Mouse (Mus musculus): ENCODE measurements around the gene Cd274. TPM values are rescaled to one million over a fixed set of nuclear protein-coding genes. Genes with fewer than 3 reads are reported as not detected.

Cd274 gene
- total RNA-seq, 2 experiments from 2014 or later = 0.43 to 2.5 TPM

GRCm38 (mm10) chr19:29363557-29363956 lies 3.7 kb upstream of the Cd274 start:
- DNase-seq (ENCODE audit: low spot score) = no peak

GRCm38 (mm10) chr19:29364076-29364475 lies 3.2 kb upstream of the Cd274 start:
- no peak for DNase-seq (ENCODE audit: low spot score)

GRCm38 (mm10) chr19:29365105-29365504 lies 2.1 kb upstream of the Cd274 start:
- DNase-seq (ENCODE audit: low spot score) = no peak

- no peak for DNase-seq (ENCODE audit: low spot score)
Observed at GRCm38 (mm10) chr19:29366226-29366968, 858 bp upstream of the Cd274 start.

GRCm38 (mm10) chr19:29368041-29368440 lies 786 bp downstream of the Cd274 start:
- no peak for DNase-seq (ENCODE audit: low spot score)

- DNase-seq (ENCODE audit: low spot score) = no peak
Observed at GRCm38 (mm10) chr19:29368671-29369309, 1.5 kb downstream of the Cd274 start.

- DNase-seq (ENCODE audit: low spot score) = peak; percentile 29
Observed at GRCm38 (mm10) chr19:29370112-29370511, 2.9 kb downstream of the Cd274 start.

GRCm38 (mm10) chr19:29370545-29371283 lies 3.5 kb downstream of the Cd274 start:
- DNase-seq (ENCODE audit: low spot score) = no peak

- no peak for DNase-seq (ENCODE audit: low spot score)
Observed at GRCm38 (mm10) chr19:29371284-29372081, 4.2 kb downstream of the Cd274 start.

- peak; percentile 24 for DNase-seq (ENCODE audit: low spot score)
Observed at GRCm38 (mm10) chr19:29372138-29372537, 4.9 kb downstream of the Cd274 start.

GRCm38 (mm10) chr19:29372621-29373020 lies 5.4 kb downstream of the Cd274 start:
- no peak for DNase-seq (ENCODE audit: low spot score)

GRCm38 (mm10) chr19:29373438-29373837 lies 6.2 kb downstream of the Cd274 start:
- no peak for DNase-seq (ENCODE audit: low spot score)

- no peak for DNase-seq (ENCODE audit: low spot score)
Observed at GRCm38 (mm10) chr19:29374947-29375346, 7.7 kb downstream of the Cd274 start.

GRCm38 (mm10) chr19:29376382-29376781 lies 9.1 kb downstream of the Cd274 start:
- DNase-seq (ENCODE audit: low spot score) = no peak

- DNase-seq (ENCODE audit: low spot score) = no peak
Observed at GRCm38 (mm10) chr19:29379839-29380603, 12.8 kb downstream of the Cd274 start.

GRCm38 (mm10) chr19:29383368-29383767 lies 16.1 kb downstream of the Cd274 start:
- DNase-seq (ENCODE audit: low spot score) = no peak

- no peak for DNase-seq (ENCODE audit: low spot score)
Observed at GRCm38 (mm10) chr19:29384412-29384811, 17.2 kb downstream of the Cd274 start.

GRCm38 (mm10) chr19:29384994-29385393 lies 17.7 kb downstream of the Cd274 start:
- no peak for DNase-seq (ENCODE audit: low spot score)

GRCm38 (mm10) chr19:29385822-29386221 lies 18.6 kb downstream of the Cd274 start:
- no peak for DNase-seq (ENCODE audit: low spot score)

- no peak for DNase-seq (ENCODE audit: low spot score)
Observed at GRCm38 (mm10) chr19:29388818-29389217, 21.6 kb downstream of the Cd274 start.

GRCm38 (mm10) chr19:29390483-29390882 lies 23.2 kb downstream of the Cd274 start:
- DNase-seq (ENCODE audit: low spot score) = no peak

All from gastrocnemius, adult 18-20 months (tissue).